ENCODE assay signal across 6 mouse cellular contexts in the genomic region with DNA sequence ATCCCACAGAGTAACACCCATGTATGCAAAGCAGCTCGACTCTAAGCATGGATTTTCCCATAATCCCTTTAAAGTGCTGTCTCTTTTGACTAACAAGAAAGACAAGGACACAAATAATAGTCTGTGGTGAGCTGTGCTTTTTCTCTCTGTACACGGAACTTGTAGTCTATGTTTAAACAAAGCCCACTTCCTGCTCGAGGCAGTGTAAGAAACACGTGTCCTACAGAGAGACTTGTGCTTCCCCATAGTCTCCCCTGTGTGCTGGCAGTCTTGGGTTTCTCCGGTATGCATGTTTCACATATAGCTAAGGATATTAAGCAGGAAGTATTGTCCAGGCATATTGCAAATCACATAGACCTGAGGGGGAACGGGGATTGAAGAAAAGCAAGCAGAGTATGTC.
DNase-seq lines count a peak whose midpoint lies in the region; ATAC-seq and TF ChIP-seq lines count a peak whose summit lies in the region.
"Not testable (repeated sequence)": the region's sequence is repeated elsewhere in the genome, so short reads cannot be mapped to it uniquely, and the experiment has no call there.

No protein-coding gene starts in this region.

- 41% methylated on average over 6 of the region's 6 CpGs for WGBS in liver, embryonic 13.5 days (ENCODE audit: insufficient replicate concordance)
- WGBS in liver, postnatal 0 days (ENCODE audit: insufficient replicate concordance), result 47% methylated on average over 6 of the region's 6 CpGs
- WGBS in stomach, embryonic 16.5 days, result 46% methylated on average over 6 of the region's 6 CpGs

- 0 out of 2 replicates have a peak overlapping the region, but pooled peaks have one; percentile 27 for H3K9ac ChIP-seq in liver, embryonic 13.5 days
- H3K9ac ChIP-seq in liver, postnatal 0 days (replicated peaks); stomach, embryonic 16.5 days (ENCODE audit: low read length): not testable (repeated sequence)

- ATAC-seq in CD4-positive, CD25-positive, alpha-beta regulatory T cell, adult 4 months, result peak; percentile 86
- ATAC-seq in activated CD4-positive, CD25-positive, alpha-beta regulatory T cell, adult 4 months, result peak; percentile 73
- ATAC-seq in granulocyte monocyte progenitor cell, adult 5-6 weeks (replicated peaks; ENCODE audit: poor library complexity, severe bottlenecking), result peak; percentile 91
- peak; percentile 41; the same call in 1 of the 2 replicates for ATAC-seq in liver, embryonic 13.5 days (ENCODE audit: low read depth)
- peak; percentile 41; the same call in 1 of the 2 replicates for ATAC-seq in liver, postnatal 0 days
- peak; percentile 37; the same call in 1 of the 2 replicates for ATAC-seq in stomach, embryonic 16.5 days (ENCODE audit: insufficient read depth, low FRiP score)

- DNase-seq in liver, embryonic 13.5 days; liver, postnatal 0 days: not testable (repeated sequence)

- not testable (repeated sequence) for TF ChIP-seq CTCF in liver, postnatal 0 days (IDR thresholded peaks at IDR 0.05; ENCODE audit: low read depth)

- peak overlapping the region; percentile 42; the same call in 1 of the 2 replicates for H3K4me2 ChIP-seq in liver, embryonic 13.5 days
- H3K4me2 ChIP-seq in liver, postnatal 0 days (ENCODE audit: low read depth, low read length); stomach, embryonic 16.5 days (ENCODE audit: low read depth, low read length): not testable (repeated sequence)

- not testable (repeated sequence) for H3K4me3 ChIP-seq in liver, embryonic 13.5 days (replicated peaks); liver, postnatal 0 days (ENCODE audit: low read depth, low read length); stomach, embryonic 16.5 days (replicated peaks; ENCODE audit: low read length)

- peak overlapping the region; percentile 66 for H3K27ac ChIP-seq in liver, embryonic 13.5 days
- not testable (repeated sequence) for H3K27ac ChIP-seq in liver, postnatal 0 days (ENCODE audit: low read depth); stomach, embryonic 16.5 days (ENCODE audit: low read length)

- not testable (repeated sequence) for H3K27me3 ChIP-seq in liver, embryonic 13.5 days; liver, postnatal 0 days (ENCODE audit: insufficient read depth, low read length); stomach, embryonic 16.5 days (ENCODE audit: control insufficient read depth, insufficient read depth, low read length)

- not testable (repeated sequence) for TF ChIP-seq EP300 in liver, postnatal 0 days (IDR thresholded peaks at IDR 0.05; ENCODE audit: low read depth)

- not testable (repeated sequence) for H3K9me3 ChIP-seq in liver, embryonic 13.5 days (replicated peaks); liver, postnatal 0 days (ENCODE audit: low read length); stomach, embryonic 16.5 days (replicated peaks; ENCODE audit: control insufficient read depth, low read length)

- not testable (repeated sequence) for H3K36me3 ChIP-seq in liver, embryonic 13.5 days; liver, postnatal 0 days (replicated peaks; ENCODE audit: insufficient read depth, low read length); stomach, embryonic 16.5 days (ENCODE audit: control insufficient read depth, insufficient read depth, low read length)

- H3K4me1 ChIP-seq in liver, embryonic 13.5 days (replicated peaks), result peaks cover 27% of the 10 kb centered on the region
- not testable (repeated sequence) for H3K4me1 ChIP-seq in liver, postnatal 0 days (ENCODE audit: insufficient read depth); stomach, embryonic 16.5 days (ENCODE audit: control insufficient read depth, insufficient read depth, low read length)

Comparison
In these comparisons a context has a peak if more than half of its experiments do, and no peak if none do; other contexts are left out.
1. ATAC-seq: peak in every context shown above with its lines; median percentile 91 in granulocyte monocyte progenitor cell, adult 5-6 weeks; 86 in CD4-positive, CD25-positive, alpha-beta regulatory T cell, adult 4 months; 73 in activated CD4-positive, CD25-positive, alpha-beta regulatory T cell, adult 4 months; 41 in liver, embryonic 13.5 days; 41 in liver, postnatal 0 days; 37 in stomach, embryonic 16.5 days.